Mouse (Mus musculus): ENCODE measurements around the gene Aim2.

DNA sequence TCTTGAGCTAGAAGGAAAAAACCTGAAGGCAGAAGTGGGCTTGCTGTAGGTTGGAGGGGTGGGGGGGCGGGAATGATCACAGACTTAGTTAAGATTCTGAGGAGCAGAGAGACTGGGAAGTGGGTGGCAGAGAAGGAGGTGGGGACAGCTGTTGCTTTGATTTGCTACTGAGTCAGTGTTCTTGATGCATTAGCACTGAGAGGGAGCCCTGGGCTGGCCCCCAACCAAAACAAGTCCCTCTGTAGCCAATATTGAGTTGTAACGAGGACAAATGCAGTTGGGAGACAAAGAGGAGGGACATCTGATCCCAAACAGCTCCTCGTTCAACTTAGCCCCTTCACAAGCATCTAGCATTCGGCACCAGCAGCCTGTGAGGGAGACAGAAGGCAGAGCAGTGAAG, 7.1 kb downstream of the Aim2 start:
- TF ChIP-seq CTCF (IDR thresholded peaks at IDR 0.05; ENCODE audit: borderline replicate concordance, extremely low read depth, insufficient read depth, insufficient read length), result no peak
- TF ChIP-seq POLR2A (IDR thresholded peaks at IDR 0.05; ENCODE audit: borderline replicate concordance, extremely low read depth, insufficient read depth, insufficient read length, poor library complexity, severe bottlenecking), result no peak

Measured in brain, embryonic 14.5 days (tissue).